Mouse (Mus musculus): ENCODE data around the gene Angptl2. TPM values are rescaled to one million over a fixed set of nuclear protein-coding genes. Genes with fewer than 3 reads are reported as not detected.

Gene Angptl2
- polyA plus RNA-seq, 1 experiment from 2014 or later, result 24.2 TPM

- no peaks in the 10 kb centered on the region; the same call in 1 of the 2 replicates for H3K4me1 ChIP-seq (replicated peaks; ENCODE audit: control insufficient read depth, insufficient read depth, low read length)
- no peak overlapping the region for H3K9ac ChIP-seq (ENCODE audit: low read depth, low read length)
- no peak overlapping the region for H3K4me2 ChIP-seq (replicated peaks; ENCODE audit: low read depth)
- no peaks in the 10 kb centered on the region for H3K27me3 ChIP-seq (replicated peaks; ENCODE audit: control insufficient read depth, insufficient read depth, low read length)
- ATAC-seq, result no peak
- H3K27ac ChIP-seq (ENCODE audit: low read depth, low read length), result no peak overlapping the region
- no peak for TF ChIP-seq CTCF (IDR thresholded peaks at IDR 0.05; ENCODE audit: low read depth)
- no peaks in the 10 kb centered on the region for H3K9me3 ChIP-seq (ENCODE audit: control insufficient read depth)
- 84% methylated on average over 6 of the region's 6 CpGs for WGBS
- no peak overlapping the region for H3K4me3 ChIP-seq (ENCODE audit: low read depth, low read length)
- H3K36me3 ChIP-seq (ENCODE audit: control insufficient read depth, insufficient read depth), result peaks cover 13% of the 10 kb centered on the region
Measured at GRCm38 (mm10) chr2:33222480-33222879, 6.6 kb downstream of the Angptl2 start.

- no peaks in the 10 kb centered on the region for H3K27me3 ChIP-seq (replicated peaks; ENCODE audit: control insufficient read depth, insufficient read depth, low read length)
- peaks cover 18% of the 10 kb centered on the region for H3K36me3 ChIP-seq (ENCODE audit: control insufficient read depth, insufficient read depth)
- no peak for TF ChIP-seq CTCF (IDR thresholded peaks at IDR 0.05; ENCODE audit: low read depth)
- no peak overlapping the region for H3K27ac ChIP-seq (ENCODE audit: low read depth, low read length)
- no peak overlapping the region for H3K9ac ChIP-seq (ENCODE audit: low read depth, low read length)
- no peak overlapping the region for H3K4me2 ChIP-seq (replicated peaks; ENCODE audit: low read depth)
- no peak for ATAC-seq
- 55% methylated on average over 10 of the region's 10 CpGs for WGBS
- H3K9me3 ChIP-seq (ENCODE audit: control insufficient read depth), result no peaks in the 10 kb centered on the region
- H3K4me3 ChIP-seq (ENCODE audit: low read depth, low read length), result no peak overlapping the region
- H3K4me1 ChIP-seq (replicated peaks; ENCODE audit: control insufficient read depth, insufficient read depth, low read length), result no peaks in the 10 kb centered on the region; the same call in 1 of the 2 replicates
Measured at GRCm38 (mm10) chr2:33223656-33224358, 7.9 kb downstream of the Angptl2 start.

GRCm38 (mm10) chr2:33225921-33226320 is 10.1 kb downstream of the Angptl2 start:
- H3K4me2 ChIP-seq (replicated peaks; ENCODE audit: low read depth), result no peak overlapping the region
- H3K9me3 ChIP-seq (ENCODE audit: control insufficient read depth), result no peaks in the 10 kb centered on the region
- peaks cover 22% of the 10 kb centered on the region for H3K36me3 ChIP-seq (ENCODE audit: control insufficient read depth, insufficient read depth)
- H3K27ac ChIP-seq (ENCODE audit: low read depth, low read length), result no peak overlapping the region
- H3K27me3 ChIP-seq (replicated peaks; ENCODE audit: control insufficient read depth, insufficient read depth, low read length), result no peaks in the 10 kb centered on the region
- no peaks in the 10 kb centered on the region for H3K4me1 ChIP-seq (replicated peaks; ENCODE audit: control insufficient read depth, insufficient read depth, low read length)
- 93% methylated on average over 7 of the region's 7 CpGs for WGBS
- no peak overlapping the region for H3K9ac ChIP-seq (ENCODE audit: low read depth, low read length)
- no peak overlapping the region for H3K4me3 ChIP-seq (ENCODE audit: low read depth, low read length)
- ATAC-seq, result no peak
- TF ChIP-seq CTCF (IDR thresholded peaks at IDR 0.05; ENCODE audit: low read depth), result no peak

GRCm38 (mm10) chr2:33228077-33228476 is 12.2 kb downstream of the Angptl2 start:
- no peaks in the 10 kb centered on the region for H3K27me3 ChIP-seq (replicated peaks; ENCODE audit: control insufficient read depth, insufficient read depth, low read length)
- ATAC-seq, result no peak
- H3K4me3 ChIP-seq (ENCODE audit: low read depth, low read length), result no peak overlapping the region
- H3K36me3 ChIP-seq (ENCODE audit: control insufficient read depth, insufficient read depth), result peaks cover 12% of the 10 kb centered on the region
- H3K27ac ChIP-seq (ENCODE audit: low read depth, low read length), result no peak overlapping the region
- no peaks in the 10 kb centered on the region for H3K9me3 ChIP-seq (ENCODE audit: control insufficient read depth)
- TF ChIP-seq CTCF (IDR thresholded peaks at IDR 0.05; ENCODE audit: low read depth), result no peak
- no peak overlapping the region for H3K9ac ChIP-seq (ENCODE audit: low read depth, low read length)
- no peaks in the 10 kb centered on the region for H3K4me1 ChIP-seq (replicated peaks; ENCODE audit: control insufficient read depth, insufficient read depth, low read length)
- 88% methylated on average over 11 of the region's 11 CpGs for WGBS
- H3K4me2 ChIP-seq (replicated peaks; ENCODE audit: low read depth), result no peak overlapping the region

- Histone ChIP-seq H3K9ac (ENCODE audit: low read depth, low read length) (no peak overlapping the region), H3K4me2 (replicated peaks; ENCODE audit: low read depth) (no peak overlapping the region), H3K27ac (ENCODE audit: low read depth, low read length) (no peak overlapping the region), H3K27me3 (replicated peaks; ENCODE audit: control insufficient read depth, insufficient read depth, low read length) (no peaks in the 10 kb centered on the region), H3K4me3 (ENCODE audit: low read depth, low read length) (no peak overlapping the region), H3K36me3 (ENCODE audit: control insufficient read depth, insufficient read depth) (peaks cover 12% of the 10 kb centered on the region), H3K4me1 (replicated peaks; ENCODE audit: control insufficient read depth, insufficient read depth, low read length) (no peaks in the 10 kb centered on the region), H3K9me3 (ENCODE audit: control insufficient read depth) (no peaks in the 10 kb centered on the region)
- 81% methylated on average over 15 of the region's 15 CpGs for WGBS
- no peak for ATAC-seq
- TF ChIP-seq CTCF (IDR thresholded peaks at IDR 0.05; ENCODE audit: low read depth), result no peak
Measured at GRCm38 (mm10) chr2:33228551-33228950, 12.7 kb downstream of the Angptl2 start.

- H3K27ac ChIP-seq (ENCODE audit: low read depth, low read length), result no peak overlapping the region
- no peak overlapping the region for H3K9ac ChIP-seq (ENCODE audit: low read depth, low read length)
- ATAC-seq, result no peak
- no peaks in the 10 kb centered on the region for H3K4me1 ChIP-seq (replicated peaks; ENCODE audit: control insufficient read depth, insufficient read depth, low read length)
- peaks cover 8% of the 10 kb centered on the region; the same call in 1 of the 2 replicates for H3K36me3 ChIP-seq (ENCODE audit: control insufficient read depth, insufficient read depth)
- H3K4me3 ChIP-seq (ENCODE audit: low read depth, low read length), result no peak overlapping the region
- no peaks in the 10 kb centered on the region for H3K9me3 ChIP-seq (ENCODE audit: control insufficient read depth)
- H3K4me2 ChIP-seq (replicated peaks; ENCODE audit: low read depth), result no peak overlapping the region
- WGBS, result 51% methylated on average over 10 of the region's 10 CpGs
- no peaks in the 10 kb centered on the region for H3K27me3 ChIP-seq (replicated peaks; ENCODE audit: control insufficient read depth, insufficient read depth, low read length)
- no peak for TF ChIP-seq CTCF (IDR thresholded peaks at IDR 0.05; ENCODE audit: low read depth)
Measured at GRCm38 (mm10) chr2:33230701-33231100, 14.8 kb downstream of the Angptl2 start.

Data from intestine, postnatal 0 days (tissue).